Mouse (Mus musculus): ENCODE data around the gene Gpr1.
"Not testable (repeated sequence)": the region's sequence is repeated elsewhere in the genome, so short reads cannot be mapped to it uniquely, and the experiment has no call there.

The Gpr1 gene

GRCm38 (mm10) chr1:63180575-63180974 is 33.8 kb downstream of the Gpr1 start:
- DNase-seq (ENCODE audit: low spot score in 2 of 2) = not testable (repeated sequence)

GRCm38 (mm10) chr1:63180122-63180521 is 34.2 kb downstream of the Gpr1 start:
- DNase-seq (ENCODE audit: low spot score in 2 of 2) = no peak

GRCm38 (mm10) chr1:63178308-63178707 is 36.0 kb downstream of the Gpr1 start:
- DNase-seq (ENCODE audit: low spot score in 2 of 2) = no peak

DNA sequence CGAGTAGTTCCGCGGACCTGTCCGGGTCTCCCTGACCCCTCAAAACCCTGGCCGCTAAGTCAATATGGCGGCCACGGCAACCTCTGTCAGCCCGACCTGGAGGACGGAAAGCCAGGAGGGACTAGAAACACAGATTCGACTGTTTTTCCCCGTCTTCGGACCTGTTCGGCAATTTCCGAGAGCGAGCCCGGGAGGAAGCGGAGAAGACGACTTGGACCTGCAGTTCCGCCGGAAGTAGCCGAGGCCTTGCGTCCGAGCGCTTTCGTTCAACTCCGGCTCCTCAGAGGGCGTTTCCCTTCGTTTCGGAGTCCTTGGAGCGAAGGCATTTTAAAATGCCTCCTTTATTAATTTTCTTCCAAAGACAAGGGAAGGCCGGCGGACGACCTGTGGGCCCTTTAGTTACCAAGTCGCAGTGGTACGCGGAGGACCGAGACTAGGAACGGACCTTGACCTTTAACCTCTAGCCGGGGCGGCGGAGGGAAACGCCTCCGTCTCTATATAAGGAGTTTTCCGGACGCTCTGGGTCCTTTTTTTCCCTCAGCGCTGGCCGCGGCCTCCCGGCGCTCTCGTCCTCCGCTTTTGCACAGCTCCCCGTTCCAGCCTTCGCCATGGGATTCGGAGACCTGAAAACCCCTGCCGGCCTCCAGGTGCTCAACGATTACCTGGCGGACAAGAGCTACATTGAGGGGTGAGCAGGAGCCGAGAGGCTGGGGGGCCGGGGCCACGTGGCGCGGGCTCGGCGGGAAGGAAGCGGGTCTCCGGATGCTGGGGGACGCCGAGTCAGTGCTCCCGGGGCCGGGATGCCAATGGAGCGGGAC is 37.5 kb downstream of the Gpr1 start, which contains the start of the genes Eef1b2 and Ndufs1:
Eef1b2 (plus strand) TSS at position 222 of the 818 bp plus-strand sequence.
Ndufs1 (minus strand) TSS at position 230 of the 818 bp plus-strand sequence.
- peak; percentile 94 to 98 for DNase-seq (ENCODE audit: low spot score in 2 of 2)

- no peak for DNase-seq (ENCODE audit: low spot score in 2 of 2)
These were observed 38.1 kb downstream of the Gpr1 start for GRCm38 (mm10) chr1:63176259-63176603.

GRCm38 (mm10) chr1:63175853-63176252 is 38.5 kb downstream of the Gpr1 start:
- no peak for DNase-seq (ENCODE audit: low spot score in 2 of 2)

DNA sequence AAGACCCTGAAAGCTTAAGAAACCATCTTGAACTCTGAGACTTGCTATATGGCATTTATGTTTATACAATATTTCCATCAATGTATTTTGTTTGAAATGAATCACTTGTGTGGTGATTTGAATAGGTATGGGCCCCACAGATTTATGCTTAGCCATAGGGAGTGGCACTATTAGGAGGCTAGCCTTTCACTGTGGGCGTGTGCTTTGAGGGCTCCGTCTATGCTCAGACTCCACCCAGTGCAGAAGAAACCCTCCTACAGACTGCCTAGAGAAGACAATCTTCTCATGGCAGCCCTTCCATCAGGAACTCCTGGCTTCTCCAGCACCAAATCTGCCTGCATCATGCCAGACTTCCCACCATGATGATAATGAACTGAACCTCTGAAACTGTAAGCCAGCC is 45.7 kb downstream of the Gpr1 start:
- no peak for DNase-seq (ENCODE audit: low spot score in 2 of 2)

DNA sequence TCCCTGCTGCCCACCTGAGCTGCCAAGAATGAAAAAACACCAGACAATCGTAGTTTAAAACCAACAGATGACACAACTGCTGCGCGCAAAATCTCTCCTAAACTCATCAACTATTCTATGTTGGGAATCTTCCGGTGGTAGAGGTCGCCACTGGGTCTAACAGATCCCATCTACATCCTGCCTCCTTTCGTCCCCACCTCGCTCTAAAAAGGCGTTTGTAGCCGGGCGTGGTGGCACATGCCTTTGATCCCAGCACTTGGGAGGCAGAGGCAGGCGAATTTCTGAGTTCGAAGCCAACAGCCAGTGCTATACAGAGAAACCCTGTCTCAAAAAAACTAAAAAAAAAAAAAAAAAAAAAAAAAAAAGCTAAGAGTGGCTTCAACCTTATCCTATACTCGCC is 74.1 kb downstream of the Gpr1 start:
- no peak for DNase-seq (ENCODE audit: low spot score in 2 of 2)

DNA sequence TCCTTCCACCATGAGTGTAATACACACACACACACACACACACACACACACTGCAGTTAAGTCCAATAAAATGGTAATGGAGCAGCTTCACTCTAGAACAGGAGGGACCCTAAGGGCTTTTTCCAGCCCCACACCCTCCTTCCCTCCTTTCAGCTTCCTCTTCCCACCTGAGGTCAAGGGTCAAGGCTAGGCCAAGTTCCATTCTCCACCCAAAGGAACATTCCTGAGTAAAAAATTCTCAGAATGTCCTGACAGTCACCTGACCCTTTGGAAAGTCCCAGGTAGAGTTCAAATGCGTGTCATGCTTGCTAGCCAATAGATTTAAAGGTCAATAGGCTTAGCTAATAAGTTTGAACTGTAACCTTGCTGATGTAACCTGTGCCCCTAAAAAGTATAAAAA is 75.8 kb downstream of the Gpr1 start:
- not testable (repeated sequence) for DNase-seq (ENCODE audit: low spot score in 2 of 2)

DNA sequence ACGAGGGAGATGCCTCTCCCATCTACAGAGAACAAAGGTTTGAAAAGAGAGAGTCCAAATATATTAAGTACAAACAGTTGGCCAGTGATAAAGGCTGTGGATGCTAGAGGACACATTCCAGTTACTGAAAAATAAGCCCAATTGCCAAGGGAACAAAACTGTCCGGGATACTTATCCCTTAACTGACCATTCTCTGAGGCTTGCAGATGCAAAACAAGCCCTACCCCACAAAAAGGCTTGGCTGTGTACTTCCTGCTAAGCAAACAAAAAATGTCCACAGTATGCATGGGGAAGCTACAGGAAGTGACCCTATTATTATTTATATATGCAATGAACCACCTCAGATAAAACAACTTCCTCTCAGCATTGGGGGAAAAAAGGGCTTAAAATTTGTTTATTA is 76.4 kb downstream of the Gpr1 start:
- DNase-seq (ENCODE audit: low spot score in 2 of 2) = no peak

GRCm38 (mm10) chr1:63134530-63134929 is 79.8 kb downstream of the Gpr1 start:
- DNase-seq (ENCODE audit: low spot score in 2 of 2) = no peak
